Mouse (Mus musculus) thymus, adult 2 months (tissue): ENCODE measurements around the gene Gm20388. TPM values are rescaled to one million over a fixed set of nuclear protein-coding genes. Genes with fewer than 3 reads are reported as not detected.

Experiments used
- DNase-seq: peaks from one replicate; pipeline ENCODE4 v3.0.0; 2021
- H3K27ac ChIP-seq: fragments of 200-500 bp; 2 replicates; pipeline ENCODE4 v1.5.1; 2012; ENCODE audit warnings: low read length, control low read depth; ENCODE audit not compliant: control insufficient read depth, insufficient read depth
- H3K27me3 ChIP-seq: fragments of 200-500 bp; 2 replicates; pipeline ENCODE4 v1.6.1; 2012; ENCODE audit warnings: mild to moderate bottlenecking, low read length, moderate library complexity, mixed read lengths; ENCODE audit not compliant: control insufficient read depth, insufficient read depth
- H3K36me3 ChIP-seq: fragments of 200-500 bp; 2 replicates; pipeline ENCODE4 v1.6.1; 2012; ENCODE audit warnings: mild to moderate bottlenecking, low read length, moderate library complexity; ENCODE audit not compliant: control insufficient read depth, insufficient read depth
- H3K4me1 ChIP-seq: fragments of 200-500 bp; replicated peaks from 2 replicates; pipeline ENCODE4 v1.6.1; 2012; ENCODE audit warnings: low read length; ENCODE audit not compliant: control insufficient read depth, insufficient read depth
- H3K4me3 ChIP-seq: fragments of 200-500 bp; 2 replicates; pipeline ENCODE4 v1.5.1; 2012; ENCODE audit warnings: mild to moderate bottlenecking, low read length, control low read depth, moderate library complexity; ENCODE audit not compliant: control insufficient read depth, insufficient read depth
- CTCF ChIP-seq: fragments of 200-500 bp; IDR thresholded peaks from 2 replicates; pipeline ENCODE4 v1.5.1; 2012; ENCODE audit warnings: mild to moderate bottlenecking, control low read depth, low read length, moderate library complexity, borderline replicate concordance; ENCODE audit not compliant: control insufficient read depth, poor library complexity, insufficient read depth; ENCODE audit errors: extremely low read depth
- POLR2A ChIP-seq: fragments of 200-500 bp; IDR thresholded peaks from 2 replicates; pipeline ENCODE4 v1.6.1; 2012; ENCODE audit warnings: mild to moderate bottlenecking, low read length, control low read depth, moderate library complexity; ENCODE audit not compliant: control insufficient read depth, poor library complexity, insufficient read depth; ENCODE audit errors: extremely low read depth
- WGBS: fragments of 180-500 bp; shearing (Covaris S2); methylation state at CpG from one replicate; pipeline ENCODE4 v1.1.7; 2018; 5-methylcytosine and 5-hydroxymethylcytosine counted together
- polyA plus RNA-seq: library from polyadenylated mRNA; depleted of rRNA; stranded (reverse); fragments of >200 nt; gene quantifications from 2 replicates; pipeline ENCODE4 v1.2.3, GENCODE M21; 2012

The Gm20388 gene
- polyA plus RNA-seq, 1 experiment: 103 TPM

GRCm38 (mm10) chr8:120493508-120494464, 583.1 kb downstream of the Gm20388 start:
- H3K4me1 ChIP-seq: peaks cover 74% of the 10 kb centered on the region
- 92% methylated on average over 16 of the region's 16 CpGs for WGBS
- H3K27ac ChIP-seq: no peak overlapping the region
- TF ChIP-seq POLR2A (no peak), CTCF (no peak)
- no peak for DNase-seq
- no peaks in the 10 kb centered on the region for H3K36me3 ChIP-seq
- no peak overlapping the region for H3K4me3 ChIP-seq
- no peaks in the 10 kb centered on the region for H3K27me3 ChIP-seq

- DNase-seq: no peak
- Histone ChIP-seq H3K4me3 (no peak overlapping the region), H3K27ac (no peak overlapping the region), H3K36me3 (no peaks in the 10 kb centered on the region), H3K4me1 (peaks cover 81% of the 10 kb centered on the region), H3K27me3 (no peaks in the 10 kb centered on the region)
- 86% methylated on average over 15 of the region's 15 CpGs for WGBS
- TF ChIP-seq CTCF (no peak), POLR2A (no peak)
Measured at GRCm38 (mm10) chr8:120494903-120495302, 584.3 kb downstream of the Gm20388 start.

- WGBS: 91% methylated on average over 5 of the region's 5 CpGs
- Histone ChIP-seq H3K27me3 (no peaks in the 10 kb centered on the region), H3K4me1 (peaks cover 81% of the 10 kb centered on the region), H3K4me3 (no peak overlapping the region), H3K36me3 (no peaks in the 10 kb centered on the region), H3K27ac (no peak overlapping the region)
- TF ChIP-seq CTCF: no peak
- DNase-seq: no peak
Measured at GRCm38 (mm10) chr8:120495461-120495860, 584.8 kb downstream of the Gm20388 start.

GRCm38 (mm10) chr8:120496478-120496877, 585.8 kb downstream of the Gm20388 start:
- 98% methylated on average over 15 of the region's 15 CpGs for WGBS
- Histone ChIP-seq H3K4me1 (peaks cover 81% of the 10 kb centered on the region), H3K27ac (no peak overlapping the region), H3K27me3 (no peaks in the 10 kb centered on the region), H3K36me3 (no peaks in the 10 kb centered on the region), H3K4me3 (no peak overlapping the region)
- DNase-seq: no peak
- TF ChIP-seq POLR2A (no peak), CTCF (no peak)

GRCm38 (mm10) chr8:120497503-120497946, 586.9 kb downstream of the Gm20388 start:
- Histone ChIP-seq H3K4me3 (no peak overlapping the region; the same call in 1 of the 2 replicates), H3K4me1 (peaks cover 85% of the 10 kb centered on the region), H3K27ac (peak overlapping the region; percentile 80), H3K36me3 (no peaks in the 10 kb centered on the region), H3K27me3 (no peaks in the 10 kb centered on the region)
- peak; percentile 88 for DNase-seq
- TF ChIP-seq POLR2A: no peak
- 0 out of 2 replicates have a peak, but pooled peaks have one; percentile 47 for TF ChIP-seq CTCF
- 7% methylated on average over 11 of the region's 11 CpGs for WGBS

- TF ChIP-seq CTCF (no peak), POLR2A (no peak)
- 70% methylated on average over 4 of the region's 4 CpGs for WGBS
- Histone ChIP-seq H3K36me3 (no peaks in the 10 kb centered on the region), H3K4me3 (no peak overlapping the region), H3K27ac (peak overlapping the region; percentile 80; the same call in 1 of the 2 replicates), H3K4me1 (peaks cover 88% of the 10 kb centered on the region), H3K27me3 (no peaks in the 10 kb centered on the region)
- DNase-seq: no peak
Measured at GRCm38 (mm10) chr8:120498349-120498831, 587.7 kb downstream of the Gm20388 start.

- H3K4me3 ChIP-seq: no peak overlapping the region
- no peaks in the 10 kb centered on the region for H3K27me3 ChIP-seq
- peak overlapping the region; percentile 1; the same call in 1 of the 2 replicates for H3K27ac ChIP-seq
- H3K4me1 ChIP-seq: peaks cover 86% of the 10 kb centered on the region
- TF ChIP-seq CTCF: no peak
- no peaks in the 10 kb centered on the region for H3K36me3 ChIP-seq
- 77% methylated on average over 9 of the region's 9 CpGs for WGBS
- DNase-seq: no peak
Measured at GRCm38 (mm10) chr8:120498926-120499605, 588.4 kb downstream of the Gm20388 start.
